Mouse (Mus musculus): ENCODE measurements around the gene Parp14.
"Not testable (repeated sequence)": the region's sequence is repeated elsewhere in the genome, so short reads cannot be mapped to it uniquely, and the experiment has no call there.

The Parp14 gene

GRCm38 (mm10) chr16:35871048-35871851 is at the start of gene Parp14:
Gene Parp14 (minus strand): TSS chr16:35871544.
- DNase-seq, result no peak

GRCm38 (mm10) chr16:35918721-35919543 is 47.6 kb upstream of the Parp14 start:
- DNase-seq, result no peak

- no peak for DNase-seq
These were observed 43.0 kb upstream of the Parp14 start for GRCm38 (mm10) chr16:35914301-35914700.

GRCm38 (mm10) chr16:35913526-35913925 is 42.2 kb upstream of the Parp14 start:
- no peak for DNase-seq

- DNase-seq, result no peak
These were observed 40.1 kb upstream of the Parp14 start for GRCm38 (mm10) chr16:35911449-35911848.

GRCm38 (mm10) chr16:35907432-35908201 is 36.3 kb upstream of the Parp14 start:
- DNase-seq, result no peak

GRCm38 (mm10) chr16:35906887-35907286 is 35.5 kb upstream of the Parp14 start:
- DNase-seq, result no peak

- no peak for DNase-seq
These were observed 34.6 kb upstream of the Parp14 start for GRCm38 (mm10) chr16:35905819-35906485.

GRCm38 (mm10) chr16:35905355-35905754 is 34.0 kb upstream of the Parp14 start:
- DNase-seq, result no peak

GRCm38 (mm10) chr16:35904121-35904736 is 32.9 kb upstream of the Parp14 start:
- DNase-seq, result no peak

GRCm38 (mm10) chr16:35903014-35903640 is 31.8 kb upstream of the Parp14 start:
- no peak for DNase-seq

- no peak for DNase-seq
These were observed 29.2 kb upstream of the Parp14 start for GRCm38 (mm10) chr16:35900541-35900940.

- no peak for DNase-seq
These were observed 23.7 kb upstream of the Parp14 start for GRCm38 (mm10) chr16:35894997-35895396.

GRCm38 (mm10) chr16:35891603-35892002 is 20.3 kb upstream of the Parp14 start:
- DNase-seq, result not testable (repeated sequence)

- no peak for DNase-seq
These were observed 19.3 kb upstream of the Parp14 start for GRCm38 (mm10) chr16:35890645-35891044.

- DNase-seq, result no peak
These were observed 17.6 kb upstream of the Parp14 start for GRCm38 (mm10) chr16:35888910-35889309.

- DNase-seq, result no peak
These were observed 16.8 kb upstream of the Parp14 start for GRCm38 (mm10) chr16:35888174-35888573.

- peak; percentile 16 for DNase-seq
These were observed 3.1 kb upstream of the Parp14 start for GRCm38 (mm10) chr16:35874416-35874815.

- DNase-seq, result no peak
These were observed 1.2 kb upstream of the Parp14 start for GRCm38 (mm10) chr16:35872410-35873006.

- no peak for DNase-seq
These were observed 554 bp upstream of the Parp14 start for GRCm38 (mm10) chr16:35871898-35872297.

- no peak for DNase-seq
These were observed 730 bp downstream of the Parp14 start for GRCm38 (mm10) chr16:35870581-35871047.
